Mouse (Mus musculus): ENCODE results near the gene March4. TPM values are rescaled to one million over a fixed set of nuclear protein-coding genes. Genes with fewer than 3 reads are reported as not detected.

March4 gene
- polyA plus RNA-seq, 1 experiment from 2014 or later, result 0.04 TPM

- Histone ChIP-seq H3K4me2 (replicated peaks; ENCODE audit: low read depth, low read length) (no peak overlapping the region), H3K4me1 (ENCODE audit: insufficient read depth, low read length) (no peaks in the 10 kb centered on the region), H3K36me3 (ENCODE audit: insufficient read depth, low read length) (no peaks in the 10 kb centered on the region; the same call in 1 of the 2 replicates)
Observed at GRCm38 (mm10) chr1:72380544-72380943, 156.2 kb downstream of the March4 start.

GRCm38 (mm10) chr1:72379752-72380353 lies 156.9 kb downstream of the March4 start:
- Histone ChIP-seq H3K9me3 (ENCODE audit: low read length) (peaks cover 5% of the 10 kb centered on the region; the same call in 1 of the 2 replicates), H3K4me2 (replicated peaks; ENCODE audit: low read depth, low read length) (no peak overlapping the region), H3K27me3 (ENCODE audit: insufficient read depth, low read length) (no peaks in the 10 kb centered on the region), H3K9ac (replicated peaks; ENCODE audit: low read length) (no peak overlapping the region), H3K4me1 (ENCODE audit: insufficient read depth, low read length) (no peaks in the 10 kb centered on the region), H3K4me3 (ENCODE audit: low read length) (no peak overlapping the region), H3K36me3 (ENCODE audit: insufficient read depth, low read length) (no peaks in the 10 kb centered on the region), H3K27ac (ENCODE audit: low read length) (no peak overlapping the region)
- 96% methylated on average over 11 of the region's 11 CpGs for WGBS
- ATAC-seq (ENCODE audit: low FRiP score, low TSS enrichment), result no peak

More at GRCm38 (mm10) chr1:72380544-72380943, 156.2 kb downstream of the March4 start:
- no peak for ATAC-seq (ENCODE audit: low FRiP score, low TSS enrichment)
- Histone ChIP-seq H3K27me3 (ENCODE audit: insufficient read depth, low read length) (no peaks in the 10 kb centered on the region), H3K9ac (replicated peaks; ENCODE audit: low read length) (no peak overlapping the region), H3K27ac (ENCODE audit: low read length) (no peak overlapping the region), H3K9me3 (ENCODE audit: low read length) (peaks cover 5% of the 10 kb centered on the region; the same call in 1 of the 2 replicates), H3K4me3 (ENCODE audit: low read length) (no peak overlapping the region)
- 94% methylated on average over 3 of the region's 3 CpGs for WGBS

- 85% methylated on average over 4 of the region's 4 CpGs for WGBS
- ATAC-seq (ENCODE audit: low FRiP score, low TSS enrichment), result no peak
Observed at GRCm38 (mm10) chr1:72378151-72378550, 158.6 kb downstream of the March4 start.

More at GRCm38 (mm10) chr1:72378151-72378550, 158.6 kb downstream of the March4 start:
- Histone ChIP-seq H3K4me3 (ENCODE audit: low read length) (no peak overlapping the region), H3K9ac (replicated peaks; ENCODE audit: low read length) (no peak overlapping the region), H3K36me3 (ENCODE audit: insufficient read depth, low read length) (no peaks in the 10 kb centered on the region), H3K4me2 (replicated peaks; ENCODE audit: low read depth, low read length) (no peak overlapping the region), H3K27me3 (ENCODE audit: insufficient read depth, low read length) (no peaks in the 10 kb centered on the region), H3K9me3 (ENCODE audit: low read length) (peaks cover 5% of the 10 kb centered on the region; the same call in 1 of the 2 replicates), H3K4me1 (ENCODE audit: insufficient read depth, low read length) (no peaks in the 10 kb centered on the region), H3K27ac (ENCODE audit: low read length) (no peak overlapping the region)

Other genes with a start within 250 kb of the March4 start
- gene Xrcc5, start 229.5 kb downstream of the March4 start, polyA plus RNA-seq (2015; fragmentation: Nextera tagmentation; extraction: Ambion mirVana), result 55.1 and 58.5 TPM in 2 replicates
- gene Smarcal1, start 46.3 kb upstream of the March4 start, polyA plus RNA-seq (2015; fragmentation: Nextera tagmentation; extraction: Ambion mirVana), result 26.2 and 27.5 TPM in 2 replicates
- 0.05 TPM in 1 of 2 replicates, not detected in the other for gene Ankar, start 163.6 kb upstream of the March4 start, polyA plus RNA-seq (2015; fragmentation: Nextera tagmentation; extraction: Ambion mirVana)
- 1,455 and 1,531 TPM in 2 replicates for gene Rpl37a, start 174.4 kb upstream of the March4 start, polyA plus RNA-seq (2015; fragmentation: Nextera tagmentation; extraction: Ambion mirVana)

Data from kidney, embryonic 16.5 days (tissue).